Mouse (Mus musculus): Measurements from ENCODE around the gene Acvr2b. TPM values are rescaled to one million over a fixed set of nuclear protein-coding genes. Genes with fewer than 3 reads are reported as not detected.
A peak's percentile ranks its signal among the peaks of the same experiment; 100 is the strongest.
"Not testable (repeated sequence)": the region's sequence is repeated elsewhere in the genome, so short reads cannot be mapped to it uniquely, and the experiment has no call there.

The Acvr2b gene
- 0.02 TPM in 1 of 2 replicates, not detected in the other for polyA plus RNA-seq (2012)

GRCm38 (mm10) chr9:119401801-119402214 lies at the start of gene Acvr2b:
Acvr2b (plus strand) TSS chr9:119402118.
- H3K36me3 ChIP-seq (ENCODE audit: control insufficient read depth), result no peaks in the 10 kb centered on the region
- TF ChIP-seq GATA1 (IDR thresholded peaks at IDR 0.05; ENCODE audit: low read length) (no peak), TAL1 (IDR thresholded peaks at IDR 0.05; ENCODE audit: low read length) (no peak)
- H3K9me3 ChIP-seq (ENCODE audit: control insufficient read depth, low read length), result no peaks in the 10 kb centered on the region
- peaks cover 46% of the 10 kb centered on the region for H3K27me3 ChIP-seq (ENCODE audit: control insufficient read depth)
- H3K4me1 ChIP-seq (ENCODE audit: control insufficient read depth), result peaks cover 16% of the 10 kb centered on the region
- peak within 1 kb of the TSS; percentile 60 for H3K4me3 ChIP-seq (replicated peaks)

DNA sequence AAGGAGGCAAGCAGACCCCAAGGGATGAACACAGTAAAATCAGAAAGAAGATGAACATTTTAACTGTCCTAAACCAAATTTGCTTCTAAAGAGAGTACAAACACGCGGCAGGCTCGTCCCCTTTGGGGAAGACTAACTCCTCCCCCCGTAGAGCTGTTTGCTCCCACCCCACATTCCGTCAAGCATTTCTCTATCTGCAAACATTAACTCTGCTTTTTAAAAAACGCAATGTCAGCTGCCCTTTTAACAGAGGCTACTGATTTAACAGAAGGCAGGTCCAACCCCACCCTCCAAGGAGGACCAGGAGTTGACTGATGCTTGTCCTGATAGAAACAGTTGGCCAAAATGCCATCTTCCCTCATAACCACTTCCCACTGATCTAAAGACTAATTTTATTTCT lies 48.0 kb upstream of the Acvr2b start:
- peaks cover 16% of the 10 kb centered on the region for H3K4me1 ChIP-seq (ENCODE audit: control insufficient read depth)
- TF ChIP-seq TAL1 (IDR thresholded peaks at IDR 0.05; ENCODE audit: low read length) (no peak), GATA1 (IDR thresholded peaks at IDR 0.05; ENCODE audit: low read length) (no peak)
- peaks cover 4% of the 10 kb centered on the region; the same call in 1 of the 2 replicates for H3K27me3 ChIP-seq (ENCODE audit: control insufficient read depth)
- peaks cover 14% of the 10 kb centered on the region for H3K36me3 ChIP-seq (ENCODE audit: control insufficient read depth)
- no peak overlapping the region for H3K4me3 ChIP-seq (replicated peaks)
- no peaks in the 10 kb centered on the region for H3K9me3 ChIP-seq (ENCODE audit: control insufficient read depth, low read length)

GRCm38 (mm10) chr9:119355943-119356342 lies 46.0 kb upstream of the Acvr2b start:
- Histone ChIP-seq H3K4me3 (replicated peaks) (no peak overlapping the region), H3K36me3 (ENCODE audit: control insufficient read depth) (peaks cover 11% of the 10 kb centered on the region), H3K27me3 (ENCODE audit: control insufficient read depth) (peaks cover 4% of the 10 kb centered on the region; the same call in 1 of the 2 replicates), H3K4me1 (ENCODE audit: control insufficient read depth) (peaks cover 16% of the 10 kb centered on the region), H3K9me3 (ENCODE audit: control insufficient read depth, low read length) (no peaks in the 10 kb centered on the region)
- TF ChIP-seq GATA1 (IDR thresholded peaks at IDR 0.05; ENCODE audit: low read length), result no peak
- TF ChIP-seq TAL1 (IDR thresholded peaks at IDR 0.05; ENCODE audit: low read length), result no peak

DNA sequence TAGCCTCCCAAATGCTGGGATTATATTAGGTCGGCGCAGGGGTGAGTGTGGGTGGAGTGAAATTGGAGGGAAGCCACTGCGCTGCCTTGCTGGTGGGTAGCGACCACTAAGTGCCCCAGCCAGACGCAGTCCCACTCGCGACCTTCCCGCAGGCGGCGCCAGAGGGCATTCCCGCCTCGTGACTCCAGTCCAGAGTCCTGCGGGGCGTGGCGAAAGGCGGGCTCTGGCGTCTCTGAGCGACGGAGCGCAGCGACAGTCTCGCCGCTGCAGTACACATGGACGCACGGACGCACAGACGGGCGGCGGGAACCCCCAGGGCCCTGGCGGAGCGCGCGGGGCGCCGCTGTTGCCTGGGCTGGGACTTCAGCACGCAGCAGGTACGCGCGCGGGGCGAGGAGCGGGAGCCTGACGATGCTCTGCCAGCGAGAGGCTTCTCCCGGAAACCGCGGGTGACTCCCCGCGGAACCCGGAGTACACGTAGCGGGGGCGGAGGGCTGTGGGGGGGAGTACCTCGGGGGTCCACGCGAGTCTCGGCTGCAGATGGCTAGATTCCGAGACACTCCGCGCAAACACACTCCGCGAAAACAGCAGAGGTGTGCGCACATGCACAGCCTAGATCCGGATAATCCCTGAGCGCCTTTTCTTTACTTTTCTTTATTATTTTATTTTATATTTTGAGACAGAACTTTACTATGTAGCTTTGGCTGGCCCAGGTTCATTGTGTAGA lies 44.4 kb upstream of the Acvr2b start, which contains the start of gene Xylb:
TSS of gene Xylb (plus strand) at position 51 of the 727 bp plus-strand sequence.
- Histone ChIP-seq H3K9me3 (ENCODE audit: control insufficient read depth, low read length) (no peaks in the 10 kb centered on the region), H3K4me3 (replicated peaks) (peak within 1 kb of the TSS; percentile 75), H3K4me1 (ENCODE audit: control insufficient read depth) (peaks cover 14% of the 10 kb centered on the region), H3K36me3 (ENCODE audit: control insufficient read depth) (peaks cover 9% of the 10 kb centered on the region; the same call in 1 of the 2 replicates), H3K27me3 (ENCODE audit: control insufficient read depth) (peaks cover 4% of the 10 kb centered on the region; the same call in 1 of the 2 replicates)
- TF ChIP-seq GATA1 (IDR thresholded peaks at IDR 0.05; ENCODE audit: low read length) (no peak), TAL1 (IDR thresholded peaks at IDR 0.05; ENCODE audit: low read length) (no peak)

DNA sequence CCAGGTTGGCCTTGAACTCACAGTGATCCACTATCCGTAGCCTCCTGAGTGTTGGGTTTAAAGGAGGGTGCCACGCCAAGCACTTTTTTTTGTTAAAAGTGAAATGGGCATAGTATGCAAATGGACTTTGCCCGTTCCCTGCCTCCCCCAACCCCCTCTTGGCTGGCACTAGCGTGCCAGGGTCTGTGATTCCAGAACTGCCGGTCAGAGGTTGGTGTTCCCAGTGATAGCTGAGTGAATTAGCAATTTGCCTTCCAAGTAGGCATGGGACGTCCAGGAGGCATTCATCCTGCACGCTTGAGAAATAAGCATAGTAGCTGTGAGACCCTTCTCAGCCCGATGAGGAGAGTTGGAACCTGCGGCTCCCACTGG lies 43.9 kb upstream of the Acvr2b start:
- Histone ChIP-seq H3K27me3 (ENCODE audit: control insufficient read depth) (peaks cover 4% of the 10 kb centered on the region; the same call in 1 of the 2 replicates), H3K4me3 (replicated peaks) (peak overlapping the region; percentile 75), H3K4me1 (ENCODE audit: control insufficient read depth) (peaks cover 14% of the 10 kb centered on the region), H3K9me3 (ENCODE audit: control insufficient read depth, low read length) (no peaks in the 10 kb centered on the region), H3K36me3 (ENCODE audit: control insufficient read depth) (peaks cover 12% of the 10 kb centered on the region)
- TF ChIP-seq TAL1 (IDR thresholded peaks at IDR 0.05; ENCODE audit: low read length) (no peak), GATA1 (IDR thresholded peaks at IDR 0.05; ENCODE audit: low read length) (no peak)

DNA sequence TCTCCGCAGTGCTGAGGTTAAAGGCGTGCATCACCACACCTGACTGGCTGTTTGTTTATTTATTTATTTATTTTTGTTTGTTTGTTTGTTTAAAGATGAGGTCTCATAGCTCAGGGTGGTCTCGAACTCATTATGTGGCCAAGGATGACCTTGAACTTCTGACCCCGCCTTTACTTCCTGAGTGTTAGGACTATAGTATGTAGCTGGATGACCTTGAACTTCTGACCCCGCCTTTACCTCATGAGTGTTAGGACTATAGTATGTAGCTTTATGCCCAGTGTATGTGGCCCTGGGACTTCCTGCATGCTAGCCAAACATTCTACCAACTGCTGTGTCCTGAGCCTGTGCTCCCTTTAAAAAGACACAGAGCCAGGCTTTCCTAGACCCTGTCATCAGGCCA lies 40.5 kb upstream of the Acvr2b start:
- H3K4me3 ChIP-seq (replicated peaks), result no peak overlapping the region
- H3K4me1 ChIP-seq (ENCODE audit: control insufficient read depth), result peaks cover 14% of the 10 kb centered on the region
- TF ChIP-seq TAL1 (IDR thresholded peaks at IDR 0.05; ENCODE audit: low read length) (no peak), GATA1 (IDR thresholded peaks at IDR 0.05; ENCODE audit: low read length) (no peak)
- peaks cover 12% of the 10 kb centered on the region for H3K36me3 ChIP-seq (ENCODE audit: control insufficient read depth)
- peaks cover 4% of the 10 kb centered on the region; the same call in 1 of the 2 replicates for H3K27me3 ChIP-seq (ENCODE audit: control insufficient read depth)
- H3K9me3 ChIP-seq (ENCODE audit: control insufficient read depth, low read length), result no peaks in the 10 kb centered on the region

DNA sequence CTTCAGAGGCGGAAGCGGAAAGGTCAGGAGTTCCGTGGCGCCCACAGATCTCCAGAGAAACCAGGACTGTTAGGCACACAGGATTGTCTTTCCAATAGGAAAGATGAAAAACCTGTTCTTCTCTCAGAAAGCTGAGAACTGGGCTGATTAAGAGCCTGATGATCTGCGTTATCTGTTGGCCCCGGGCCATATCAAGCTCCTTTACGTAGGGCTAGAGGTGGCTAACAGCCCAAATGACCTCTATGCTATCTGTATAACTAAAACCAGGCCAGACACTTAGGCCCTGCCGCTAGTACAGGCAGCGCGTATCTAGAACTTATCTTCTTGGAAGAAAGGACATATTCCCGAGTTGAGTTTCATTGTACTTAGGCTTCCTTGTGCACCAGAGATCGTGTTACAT lies 38.7 kb upstream of the Acvr2b start:
- H3K27me3 ChIP-seq (ENCODE audit: control insufficient read depth), result peaks cover 2% of the 10 kb centered on the region; the same call in 1 of the 2 replicates
- H3K4me3 ChIP-seq (replicated peaks), result no peak overlapping the region
- peaks cover 2% of the 10 kb centered on the region for H3K4me1 ChIP-seq (ENCODE audit: control insufficient read depth)
- TF ChIP-seq GATA1 (IDR thresholded peaks at IDR 0.05; ENCODE audit: low read length) (no peak), TAL1 (IDR thresholded peaks at IDR 0.05; ENCODE audit: low read length) (no peak)
- H3K9me3 ChIP-seq (ENCODE audit: control insufficient read depth, low read length), result no peaks in the 10 kb centered on the region
- H3K36me3 ChIP-seq (ENCODE audit: control insufficient read depth), result peaks cover 19% of the 10 kb centered on the region

DNA sequence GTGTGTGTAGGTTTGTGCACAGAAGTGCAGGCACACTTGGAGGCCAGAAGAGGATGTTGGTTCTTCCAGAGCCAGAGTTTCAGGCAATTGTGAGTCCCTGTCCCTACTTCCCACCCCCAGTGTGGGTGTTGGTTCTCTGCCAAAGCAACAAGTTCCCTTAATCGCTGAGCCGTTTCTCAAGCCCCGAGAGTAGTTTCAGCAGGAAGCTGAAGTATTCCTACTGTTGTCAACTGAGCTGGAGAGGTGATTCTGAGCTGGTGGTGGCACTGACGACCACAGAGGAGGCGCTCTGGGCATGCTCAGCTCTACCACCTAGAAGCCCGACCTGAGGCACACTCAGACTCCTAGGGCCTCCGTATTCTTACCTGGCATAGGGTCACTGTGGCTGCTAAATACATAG lies 36.6 kb upstream of the Acvr2b start, which contains the start of gene Slc22a14:
TSS of gene Slc22a14 (minus strand) at position 270 of the 400 bp plus-strand sequence.
- Histone ChIP-seq H3K27me3 (ENCODE audit: control insufficient read depth) (no peaks in the 10 kb centered on the region), H3K9me3 (ENCODE audit: control insufficient read depth, low read length) (no peaks in the 10 kb centered on the region), H3K4me1 (ENCODE audit: control insufficient read depth) (no peaks in the 10 kb centered on the region), H3K4me3 (replicated peaks) (no peak within 1 kb of the TSS), H3K36me3 (ENCODE audit: control insufficient read depth) (peaks cover 21% of the 10 kb centered on the region)
- TF ChIP-seq GATA1 (IDR thresholded peaks at IDR 0.05; ENCODE audit: low read length), result no peak
- TF ChIP-seq TAL1 (IDR thresholded peaks at IDR 0.05; ENCODE audit: low read length), result no peak

DNA sequence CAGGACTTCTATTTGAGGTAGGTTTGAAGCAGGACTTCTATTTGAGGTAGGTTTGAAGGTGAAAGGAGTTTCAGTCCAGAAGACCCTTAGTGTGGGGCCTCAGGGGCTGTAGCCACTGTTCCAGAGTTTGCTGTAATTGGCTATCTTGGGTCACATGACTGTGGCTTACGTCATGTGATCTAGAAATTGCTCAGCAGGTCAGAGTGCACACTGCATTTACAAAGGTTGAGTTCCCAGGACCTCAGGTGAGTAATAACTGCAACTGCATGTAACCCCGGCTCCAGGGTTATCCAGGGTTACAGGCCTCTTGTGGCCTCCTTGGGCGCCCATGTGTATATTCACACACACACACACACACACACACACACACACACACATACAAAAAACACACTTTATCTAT lies 33.6 kb upstream of the Acvr2b start:
- Histone ChIP-seq H3K4me1 (ENCODE audit: control insufficient read depth) (no peaks in the 10 kb centered on the region), H3K9me3 (ENCODE audit: control insufficient read depth, low read length) (no peaks in the 10 kb centered on the region), H3K4me3 (replicated peaks) (no peak overlapping the region), H3K27me3 (ENCODE audit: control insufficient read depth) (no peaks in the 10 kb centered on the region), H3K36me3 (ENCODE audit: control insufficient read depth) (peaks cover 13% of the 10 kb centered on the region)
- TF ChIP-seq GATA1 (IDR thresholded peaks at IDR 0.05; ENCODE audit: low read length), result no peak
- no peak for TF ChIP-seq TAL1 (IDR thresholded peaks at IDR 0.05; ENCODE audit: low read length)

DNA sequence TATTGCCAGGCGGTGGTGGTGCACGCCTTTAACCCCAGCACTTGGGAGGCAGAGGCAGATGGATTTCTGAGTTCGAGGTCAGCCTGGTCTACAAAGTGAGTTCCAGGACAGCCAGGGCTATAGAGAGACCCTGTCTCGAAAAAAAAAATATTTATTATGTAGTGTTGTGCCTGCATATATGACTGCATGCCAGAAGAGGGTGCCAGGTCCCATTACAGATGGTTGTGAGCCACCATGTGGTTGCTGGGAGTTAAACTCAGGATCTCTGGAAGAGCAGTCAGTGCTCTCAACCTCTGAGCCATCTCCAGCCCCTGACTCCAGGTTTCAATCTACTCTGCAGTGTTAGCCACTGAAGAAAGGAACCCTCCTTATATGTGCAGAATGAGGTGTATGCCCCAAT lies 31.1 kb upstream of the Acvr2b start:
- H3K4me1 ChIP-seq (ENCODE audit: control insufficient read depth); H3K9me3 ChIP-seq (ENCODE audit: control insufficient read depth, low read length); H3K27me3 ChIP-seq (ENCODE audit: control insufficient read depth); H3K4me3 ChIP-seq (replicated peaks): not testable (repeated sequence)
- peaks cover 13% of the 10 kb centered on the region for H3K36me3 ChIP-seq (ENCODE audit: control insufficient read depth)

All from erythroblast, embryonic 14.5 days (primary cell).